Mouse (Mus musculus): ENCODE data around the gene Dnah2. TPM values are rescaled to one million over a fixed set of nuclear protein-coding genes. Genes with fewer than 3 reads are reported as not detected.

Gene Dnah2
- polyA plus RNA-seq, 1 experiment from 2014 or later: 0.52 TPM

DNA sequence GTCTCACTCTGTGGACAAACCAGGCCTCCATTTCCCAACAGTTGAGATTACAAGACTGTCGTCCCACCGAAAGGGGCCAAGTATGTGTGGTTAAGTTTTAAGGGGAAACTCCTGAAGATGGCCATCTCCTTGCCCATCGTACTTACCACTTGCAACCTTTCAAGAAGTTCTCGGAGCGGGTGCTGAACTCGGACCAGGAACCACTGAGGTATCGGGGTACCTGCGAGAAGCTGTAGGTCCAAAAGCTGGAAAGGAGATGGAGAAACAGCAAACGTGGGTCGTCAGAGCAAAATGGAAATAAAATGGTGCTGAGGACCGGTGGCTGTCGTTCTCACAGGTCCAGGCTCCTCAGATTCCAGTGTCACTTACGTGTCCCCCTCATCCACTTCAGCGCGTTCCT is 29.4 kb upstream of the Dnah2 start:
- 10% methylated on average over 15 of the region's 15 CpGs for WGBS
- Histone ChIP-seq H3K4me2 (peak overlapping the region; percentile 87), H3K9ac (ENCODE audit: low read depth, low read length) (peak overlapping the region; percentile 72), H3K4me3 (ENCODE audit: low read depth, low read length) (peak overlapping the region; percentile 71), H3K27ac (ENCODE audit: low read depth, low read length) (peak overlapping the region; percentile 60; the same call in 1 of the 2 replicates), H3K36me3 (ENCODE audit: control insufficient read depth, insufficient read depth, low read length) (peaks cover 5% of the 10 kb centered on the region; the same call in 1 of the 2 replicates), H3K4me1 (replicated peaks; ENCODE audit: control insufficient read depth, insufficient read depth, low read length) (peaks cover 41% of the 10 kb centered on the region), H3K9me3 (ENCODE audit: control insufficient read depth, low read length) (no peaks in the 10 kb centered on the region), H3K27me3 (replicated peaks; ENCODE audit: control insufficient read depth, insufficient read depth, low read length) (no peaks in the 10 kb centered on the region)
- DNase-seq (ENCODE audit: low spot score): no peak
- no peak for ATAC-seq (replicated peaks; ENCODE audit: low FRiP score)

- peak overlapping the region; percentile 71 for H3K4me3 ChIP-seq (ENCODE audit: low read depth, low read length)
- peak overlapping the region; percentile 87 for H3K4me2 ChIP-seq
- DNase-seq (ENCODE audit: low spot score) (no peak), ATAC-seq (replicated peaks; ENCODE audit: low FRiP score) (no peak)
- H3K27me3 ChIP-seq (replicated peaks; ENCODE audit: control insufficient read depth, insufficient read depth, low read length): no peaks in the 10 kb centered on the region
- H3K9me3 ChIP-seq (ENCODE audit: control insufficient read depth, low read length): no peaks in the 10 kb centered on the region
- 46% methylated on average over 5 of the region's 5 CpGs for WGBS
- H3K36me3 ChIP-seq (ENCODE audit: control insufficient read depth, insufficient read depth, low read length): peaks cover 11% of the 10 kb centered on the region; the same call in 1 of the 2 replicates
- H3K27ac ChIP-seq (ENCODE audit: low read depth, low read length): peak overlapping the region; percentile 33
- peaks cover 33% of the 10 kb centered on the region for H3K4me1 ChIP-seq (replicated peaks; ENCODE audit: control insufficient read depth, insufficient read depth, low read length)
- H3K9ac ChIP-seq (ENCODE audit: low read depth, low read length): no peak overlapping the region
Observed at GRCm38 (mm10) chr11:69576307-69576706, 27.4 kb upstream of the Dnah2 start.

- H3K27ac ChIP-seq (ENCODE audit: low read depth, low read length): no peak overlapping the region
- WGBS: 66% methylated on average over 3 of the region's 3 CpGs
- DNase-seq (ENCODE audit: low spot score): no peak
Observed at GRCm38 (mm10) chr11:69575220-69575619, 26.3 kb upstream of the Dnah2 start.

GRCm38 (mm10) chr11:69565131-69565530 is 16.2 kb upstream of the Dnah2 start:
- peaks cover 20% of the 10 kb centered on the region for H3K4me1 ChIP-seq (replicated peaks; ENCODE audit: control insufficient read depth, insufficient read depth, low read length)
- H3K36me3 ChIP-seq (ENCODE audit: control insufficient read depth, insufficient read depth, low read length): peaks cover 11% of the 10 kb centered on the region; the same call in 1 of the 2 replicates
- no peak for DNase-seq (ENCODE audit: low spot score)
- H3K9me3 ChIP-seq (ENCODE audit: control insufficient read depth, low read length): no peaks in the 10 kb centered on the region
- WGBS: 79% methylated on average over 8 of the region's 8 CpGs
- no peak overlapping the region for H3K27ac ChIP-seq (ENCODE audit: low read depth, low read length)
- ATAC-seq (replicated peaks; ENCODE audit: low FRiP score): no peak
- no peak overlapping the region for H3K4me2 ChIP-seq
- H3K4me3 ChIP-seq (ENCODE audit: low read depth, low read length): no peak overlapping the region
- peaks cover 13% of the 10 kb centered on the region for H3K27me3 ChIP-seq (replicated peaks; ENCODE audit: control insufficient read depth, insufficient read depth, low read length)
- H3K9ac ChIP-seq (ENCODE audit: low read depth, low read length): no peak overlapping the region

More at GRCm38 (mm10) chr11:69575220-69575619, 26.3 kb upstream of the Dnah2 start:
- H3K4me2 ChIP-seq: peak overlapping the region; percentile 21; the same call in 1 of the 2 replicates
- no peak overlapping the region; the same call in 1 of the 2 replicates for H3K9ac ChIP-seq (ENCODE audit: low read depth, low read length)
- H3K4me1 ChIP-seq (replicated peaks; ENCODE audit: control insufficient read depth, insufficient read depth, low read length): peaks cover 44% of the 10 kb centered on the region
- no peaks in the 10 kb centered on the region for H3K27me3 ChIP-seq (replicated peaks; ENCODE audit: control insufficient read depth, insufficient read depth, low read length)
- H3K9me3 ChIP-seq (ENCODE audit: control insufficient read depth, low read length): no peaks in the 10 kb centered on the region
- ATAC-seq (replicated peaks; ENCODE audit: low FRiP score): no peak
- peaks cover 21% of the 10 kb centered on the region; the same call in 1 of the 2 replicates for H3K36me3 ChIP-seq (ENCODE audit: control insufficient read depth, insufficient read depth, low read length)
- no peak overlapping the region for H3K4me3 ChIP-seq (ENCODE audit: low read depth, low read length)

- no peaks in the 10 kb centered on the region for H3K9me3 ChIP-seq (ENCODE audit: control insufficient read depth, low read length)
- H3K4me2 ChIP-seq: no peak overlapping the region
- DNase-seq (ENCODE audit: low spot score): peak; percentile 30
- peaks cover 24% of the 10 kb centered on the region for H3K4me1 ChIP-seq (replicated peaks; ENCODE audit: control insufficient read depth, insufficient read depth, low read length)
- H3K27ac ChIP-seq (ENCODE audit: low read depth, low read length): no peak overlapping the region
- peaks cover 20% of the 10 kb centered on the region for H3K27me3 ChIP-seq (replicated peaks; ENCODE audit: control insufficient read depth, insufficient read depth, low read length)
- H3K9ac ChIP-seq (ENCODE audit: low read depth, low read length): no peak overlapping the region
- no peak for ATAC-seq (replicated peaks; ENCODE audit: low FRiP score)
- H3K4me3 ChIP-seq (ENCODE audit: low read depth, low read length): no peak overlapping the region
- 85% methylated on average over 3 of the region's 3 CpGs for WGBS
- peaks cover 11% of the 10 kb centered on the region; the same call in 1 of the 2 replicates for H3K36me3 ChIP-seq (ENCODE audit: control insufficient read depth, insufficient read depth, low read length)
Observed at GRCm38 (mm10) chr11:69564391-69564790, 15.5 kb upstream of the Dnah2 start.

DNA sequence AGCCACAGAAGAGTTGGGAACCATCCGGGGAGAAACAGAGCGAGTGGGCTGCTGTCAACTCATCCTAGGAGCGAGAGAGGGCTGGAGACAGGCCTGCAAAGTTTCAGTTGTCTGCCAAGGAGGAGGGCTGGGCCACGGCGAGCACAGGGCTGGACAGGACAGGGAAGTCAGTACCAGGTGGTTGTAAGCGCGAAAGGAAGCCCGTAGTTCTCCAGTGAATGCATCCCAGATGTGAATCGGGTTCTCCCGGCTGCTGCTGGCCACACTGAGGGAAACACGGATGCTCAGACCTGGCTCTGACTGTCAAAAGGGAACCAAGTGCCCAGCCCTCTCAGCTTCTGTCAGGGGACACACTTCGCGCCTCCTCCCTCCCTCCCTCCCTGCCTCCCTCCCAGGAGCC is 14.5 kb upstream of the Dnah2 start:
- ATAC-seq (replicated peaks; ENCODE audit: low FRiP score): no peak
- no peak for DNase-seq (ENCODE audit: low spot score)
- H3K4me1 ChIP-seq (replicated peaks; ENCODE audit: control insufficient read depth, insufficient read depth, low read length): peaks cover 34% of the 10 kb centered on the region
- no peak overlapping the region for H3K9ac ChIP-seq (ENCODE audit: low read depth, low read length)
- H3K4me3 ChIP-seq (ENCODE audit: low read depth, low read length): no peak overlapping the region
- peaks cover 11% of the 10 kb centered on the region; the same call in 1 of the 2 replicates for H3K36me3 ChIP-seq (ENCODE audit: control insufficient read depth, insufficient read depth, low read length)
- no peaks in the 10 kb centered on the region for H3K9me3 ChIP-seq (ENCODE audit: control insufficient read depth, low read length)
- H3K4me2 ChIP-seq: no peak overlapping the region
- H3K27ac ChIP-seq (ENCODE audit: low read depth, low read length): peak overlapping the region; percentile 13; the same call in 1 of the 2 replicates
- peaks cover 24% of the 10 kb centered on the region for H3K27me3 ChIP-seq (replicated peaks; ENCODE audit: control insufficient read depth, insufficient read depth, low read length)
- 68% methylated on average over 13 of the region's 13 CpGs for WGBS

DNA sequence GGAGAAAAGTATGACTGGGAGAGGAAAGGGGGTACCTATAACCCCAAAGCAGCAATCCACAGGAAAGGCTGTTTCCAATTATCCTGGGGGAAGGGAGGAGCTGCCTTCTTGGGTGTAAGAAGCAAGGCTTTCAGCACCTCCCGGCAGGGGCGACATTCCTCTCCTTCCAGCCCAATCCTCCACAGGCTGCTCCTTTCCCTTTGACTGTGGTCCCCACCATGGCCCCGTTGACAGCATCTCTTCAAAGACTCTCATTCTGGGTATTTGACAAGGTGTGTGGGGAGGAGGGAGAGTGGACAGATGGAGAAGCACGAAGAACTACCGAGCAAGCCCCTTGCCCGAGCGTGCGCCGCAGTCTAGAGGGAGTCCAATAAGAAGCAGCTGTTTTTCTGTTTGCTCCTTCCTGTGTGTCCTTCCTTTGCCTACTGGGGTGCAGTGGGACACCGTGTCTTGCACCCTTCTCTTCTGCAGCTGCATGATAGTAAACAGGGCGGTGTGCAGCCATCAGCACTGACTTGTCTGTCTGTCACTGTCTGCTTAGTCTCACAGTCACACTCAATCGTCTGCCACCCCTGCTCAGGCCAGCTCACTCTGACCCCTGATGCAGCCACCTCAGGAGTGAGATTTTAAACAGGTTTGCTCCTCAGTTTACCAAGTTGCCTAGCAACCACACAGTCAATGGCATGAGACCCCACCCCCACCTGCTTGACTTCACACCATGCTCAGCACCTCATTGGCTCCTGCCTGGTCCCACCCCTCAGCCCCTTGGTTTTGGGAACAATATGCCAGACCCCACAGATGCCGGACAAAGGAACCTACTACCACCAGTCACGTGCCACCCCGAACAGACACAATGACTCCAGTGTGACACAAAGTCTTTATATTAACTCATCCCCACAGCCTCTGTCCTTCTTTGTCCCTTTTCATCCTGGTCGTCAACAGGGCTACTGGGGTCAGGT is 12.3 kb upstream of the Dnah2 start:
- 56% methylated on average over 16 of the region's 16 CpGs for WGBS
- peaks cover 35% of the 10 kb centered on the region for H3K4me1 ChIP-seq (replicated peaks; ENCODE audit: control insufficient read depth, insufficient read depth, low read length)
- H3K36me3 ChIP-seq (ENCODE audit: control insufficient read depth, insufficient read depth, low read length): peaks cover 11% of the 10 kb centered on the region; the same call in 1 of the 2 replicates
- no peak overlapping the region for H3K4me3 ChIP-seq (ENCODE audit: low read depth, low read length)
- DNase-seq (ENCODE audit: low spot score): peak; percentile 36
- peak overlapping the region; percentile 84 for H3K4me2 ChIP-seq
- H3K27ac ChIP-seq (ENCODE audit: low read depth, low read length): no peak overlapping the region
- no peaks in the 10 kb centered on the region for H3K9me3 ChIP-seq (ENCODE audit: control insufficient read depth, low read length)
- H3K27me3 ChIP-seq (replicated peaks; ENCODE audit: control insufficient read depth, insufficient read depth, low read length): peaks cover 33% of the 10 kb centered on the region
- no peak overlapping the region for H3K9ac ChIP-seq (ENCODE audit: low read depth, low read length)
- ATAC-seq (replicated peaks; ENCODE audit: low FRiP score): no peak

DNA sequence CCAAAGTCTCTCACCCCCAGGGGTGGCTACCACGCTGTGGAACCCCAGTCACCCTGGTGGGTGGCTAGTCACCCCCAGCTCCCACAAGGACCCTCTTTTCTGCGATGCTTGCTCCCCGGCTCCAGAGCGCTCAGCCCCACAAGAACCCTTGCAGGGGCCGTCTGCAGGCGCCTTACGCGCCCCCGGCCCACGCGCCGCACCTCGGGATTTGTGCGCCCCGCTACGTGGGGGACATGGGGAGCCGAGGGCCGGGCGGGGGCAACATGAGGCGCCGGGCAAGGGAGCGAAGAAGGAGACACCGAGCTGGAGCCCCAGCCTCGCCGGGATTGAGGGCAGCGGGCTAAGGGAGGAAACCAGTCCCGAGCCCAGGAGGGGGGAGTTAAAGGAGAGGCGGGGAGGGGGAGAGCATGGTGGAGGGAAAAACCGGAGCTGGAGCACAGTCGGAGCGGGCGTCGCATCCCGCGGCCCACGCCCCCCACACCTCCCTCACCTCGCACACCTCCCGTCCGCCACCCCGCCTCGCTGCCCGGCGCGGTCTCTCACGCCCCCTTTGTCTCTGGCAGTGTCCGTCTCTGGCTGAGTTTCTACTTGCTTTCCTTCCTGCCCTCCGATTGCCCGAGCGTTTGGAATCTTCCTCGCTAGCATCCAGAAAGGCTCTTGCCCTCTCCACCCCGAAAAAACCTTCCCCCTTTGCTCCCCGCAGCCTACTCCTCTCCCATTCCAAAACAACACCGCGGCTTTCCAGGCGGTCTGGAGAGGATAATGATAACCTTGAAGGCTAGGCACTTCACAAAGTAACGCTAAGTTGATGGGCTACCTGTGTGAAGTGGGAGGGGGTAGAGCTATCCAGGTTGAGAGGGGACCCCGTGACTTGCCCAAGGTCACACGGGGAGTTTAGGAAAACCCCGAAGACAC is 11.2 kb upstream of the Dnah2 start, which contains the start of gene Efnb3:
Efnb3 (minus strand) TSS at position 355 of the 915 bp plus-strand sequence.
- Histone ChIP-seq H3K36me3 (ENCODE audit: control insufficient read depth, insufficient read depth, low read length) (peaks cover 11% of the 10 kb centered on the region; the same call in 1 of the 2 replicates), H3K4me2 (peak within 1 kb of the TSS; percentile 84), H3K27ac (ENCODE audit: low read depth, low read length) (peak within 1 kb of the TSS; percentile 50; the same call in 1 of the 2 replicates), H3K9me3 (ENCODE audit: control insufficient read depth, low read length) (no peaks in the 10 kb centered on the region), H3K9ac (ENCODE audit: low read depth, low read length) (peak within 1 kb of the TSS; percentile 61), H3K27me3 (replicated peaks; ENCODE audit: control insufficient read depth, insufficient read depth, low read length) (peaks cover 33% of the 10 kb centered on the region), H3K4me3 (ENCODE audit: low read depth, low read length) (peak within 1 kb of the TSS; percentile 53), H3K4me1 (replicated peaks; ENCODE audit: control insufficient read depth, insufficient read depth, low read length) (peaks cover 35% of the 10 kb centered on the region)
- DNase-seq (ENCODE audit: low spot score) (peak; percentile 52), ATAC-seq (replicated peaks; ENCODE audit: low FRiP score) (no peak)
- WGBS: 6% methylated on average over 51 of the region's 59 CpGs
